Mouse (Mus musculus) MEL (cell line): ENCODE results near the gene Trip11. TPM values are rescaled to one million over a fixed set of nuclear protein-coding genes. Genes with fewer than 3 reads are reported as not detected.

ENCODE experiments used
- DNase-seq: peaks from one replicate; pipeline ENCODE4 v3.0.0; 2011; ENCODE audit warnings: low read depth, low spot score
- H3K27ac ChIP-seq: 2 replicates; pipeline ENCODE4 v1.5.1; 2012; ENCODE audit warnings: low read depth, mild to moderate bottlenecking, control low read depth, low read length, moderate library complexity; ENCODE audit not compliant: control insufficient read depth
- H3K27me3 ChIP-seq, 2 experiments: fragments of 150-350 bp in 1 of 2; sonication (generic) in 1 of 2; 2 replicates each; pipeline ENCODE4 v1.6.1; 2012; ENCODE audit warnings: low read length in 2 of 2, mild to moderate bottlenecking in 2 of 2, improper control_type of control experiment in 1 of 2, moderate library complexity in 1 of 2; ENCODE audit not compliant: insufficient read depth in 2 of 2, control insufficient read depth in 1 of 2
- H3K36me3 ChIP-seq, 2 experiments: 2 replicates each; pipeline ENCODE4 v1.6.1; 2012 to 2014; ENCODE audit warnings: low read length in 2 of 2, improper control_type of control experiment in 1 of 2, inconsistent platforms in 1 of 2, mild to moderate bottlenecking in 1 of 2; ENCODE audit not compliant: insufficient read depth in 2 of 2, control insufficient read depth in 1 of 2
- H3K4me1 ChIP-seq, 2 experiments: fragments of 150-350 bp in 1 of 2; sonication (generic) in 1 of 2; 2 replicates each; pipeline ENCODE4 v1.6.1; 2012; ENCODE audit warnings: low read length in 2 of 2, improper control_type of control experiment in 1 of 2, mild to moderate bottlenecking in 1 of 2; ENCODE audit not compliant: insufficient read depth in 2 of 2, control insufficient read depth in 1 of 2
- H3K4me3 ChIP-seq, 2 experiments: fragments of 150-350 bp in 1 of 2; sonication (generic) in 1 of 2; 2 replicates each; pipeline ENCODE4 v1.5.1; 2012; ENCODE audit warnings: low read depth in 2 of 2, low read length in 2 of 2, mild to moderate bottlenecking in 2 of 2, moderate library complexity in 2 of 2, control low read depth in 1 of 2, improper control_type of control experiment in 1 of 2; ENCODE audit not compliant: control insufficient read depth in 1 of 2, insufficient read depth in 1 of 2
- H3K79me2 ChIP-seq: 2 replicates; pipeline ENCODE4 v1.6.1; 2012; ENCODE audit warnings: mild to moderate bottlenecking, low read length, moderate library complexity; ENCODE audit not compliant: control insufficient read depth, poor library complexity, insufficient read depth
- H3K9ac ChIP-seq: 2 replicates; pipeline ENCODE4 v1.6.1; 2012; ENCODE audit warnings: low read depth, mild to moderate bottlenecking, control low read depth, low read length, moderate library complexity; ENCODE audit not compliant: control insufficient read depth, poor library complexity, severe bottlenecking
- H3K9me3 ChIP-seq: fragments of 150-350 bp; sonication (generic); replicated peaks from 2 replicates; pipeline ENCODE4 v1.6.1; 2012; ENCODE audit warnings: mild to moderate bottlenecking, low read length, improper control_type of control experiment, moderate library complexity; ENCODE audit not compliant: insufficient read depth
- BHLHE40 ChIP-seq: IDR thresholded peaks from 2 replicates; pipeline ENCODE4 v1.6.1; 2012; ENCODE audit warnings: low read depth, mild to moderate bottlenecking, inconsistent platforms, low read length, improper control_type of control experiment, borderline replicate concordance
- CHD1 ChIP-seq: IDR thresholded peaks from 2 replicates; pipeline ENCODE4 v1.6.1; 2012; ENCODE audit warnings: low read depth, mild to moderate bottlenecking, inconsistent platforms, low read length, improper control_type of control experiment
- CTCF ChIP-seq, 3 experiments: IDR thresholded peaks in 2 of 3; conservative IDR thresholded peaks in 1 of 3; 2 replicates each; pipeline ENCODE4 v1.5.1; 2011 to 2012; ENCODE audit warnings: low read length in 3 of 3, low read depth in 2 of 3, mild to moderate bottlenecking in 2 of 3, improper control_type of control experiment in 1 of 3, inconsistent platforms in 1 of 3, mixed read lengths in 1 of 3, moderate library complexity in 1 of 3; ENCODE audit not compliant: control insufficient read depth in 1 of 3, insufficient read depth in 1 of 3, poor library complexity in 1 of 3, severe bottlenecking in 1 of 3
- E2F4 ChIP-seq: IDR thresholded peaks from 2 replicates; pipeline ENCODE4 v1.6.1; 2011; ENCODE audit warnings: low read depth, low read length, improper control_type of control experiment, borderline replicate concordance
- ELF1 ChIP-seq: IDR thresholded peaks from 2 replicates; pipeline ENCODE4 v1.6.1; 2014; ENCODE audit warnings: low read depth, mild to moderate bottlenecking, inconsistent platforms, low read length, improper control_type of control experiment, moderate library complexity
- EP300 ChIP-seq, 2 experiments: IDR thresholded peaks; 2 replicates each; pipeline ENCODE4 v1.6.1; 2011; ENCODE audit warnings: improper control_type of control experiment in 2 of 2, low read length in 2 of 2, low read depth in 1 of 2, mild to moderate bottlenecking in 1 of 2
- ETS1 ChIP-seq: IDR thresholded peaks from 2 replicates; pipeline ENCODE4 v1.6.1; 2012; ENCODE audit warnings: low read depth, mild to moderate bottlenecking, inconsistent platforms, low read length, improper control_type of control experiment, moderate library complexity
- GABPA ChIP-seq: IDR thresholded peaks from 2 replicates; pipeline ENCODE4 v1.6.1; 2012; ENCODE audit warnings: low read depth, mild to moderate bottlenecking, inconsistent platforms, low read length, improper control_type of control experiment, moderate library complexity
- GATA1 ChIP-seq: IDR thresholded peaks from 2 replicates; pipeline ENCODE4 v1.6.1; 2011; ENCODE audit warnings: low read depth, low read length, improper control_type of control experiment
- HCFC1 ChIP-seq: IDR thresholded peaks from 2 replicates; pipeline ENCODE4 v1.6.1; 2012; ENCODE audit warnings: low read depth, mild to moderate bottlenecking, inconsistent platforms, low read length, improper control_type of control experiment, moderate library complexity
- JUND ChIP-seq: IDR thresholded peaks from 2 replicates; pipeline ENCODE4 v1.6.1; 2011; ENCODE audit warnings: low read depth, mild to moderate bottlenecking, improper control_type of control experiment, low read length
- KAT2A ChIP-seq: conservative IDR thresholded peaks from 2 replicates; pipeline ENCODE4 v1.6.1; 2012; ENCODE audit warnings: low read depth, low read length, improper control_type of control experiment, inconsistent platforms
- MAFK ChIP-seq: IDR thresholded peaks from 2 replicates; pipeline ENCODE4 v1.6.1; 2011; ENCODE audit warnings: low read depth, mild to moderate bottlenecking, low read length, improper control_type of control experiment, borderline replicate concordance
- MEF2A ChIP-seq: IDR thresholded peaks from 2 replicates; pipeline ENCODE4 v1.6.1; 2014; ENCODE audit warnings: low read depth, mild to moderate bottlenecking, inconsistent platforms, low read length, improper control_type of control experiment; ENCODE audit not compliant: poor library complexity, insufficient replicate concordance, severe bottlenecking; ENCODE audit errors: extremely low read depth
- MXI1 ChIP-seq: IDR thresholded peaks from 2 replicates; pipeline ENCODE4 v1.6.1; 2011; ENCODE audit warnings: mild to moderate bottlenecking, low read depth, low read length, improper control_type of control experiment
- MYB ChIP-seq: IDR thresholded peaks from 2 replicates; pipeline ENCODE4 v1.6.1; 2011; ENCODE audit warnings: mild to moderate bottlenecking, low read depth, low read length, improper control_type of control experiment
- MYC ChIP-seq: IDR thresholded peaks from 2 replicates; pipeline ENCODE4 v1.6.1; 2011; ENCODE audit warnings: low read depth, mild to moderate bottlenecking, low read length, improper control_type of control experiment, moderate library complexity
- NELFE ChIP-seq: IDR thresholded peaks from 2 replicates; pipeline ENCODE4 v1.6.1; 2011; ENCODE audit warnings: low read depth, low read length, improper control_type of control experiment
- NRF1 ChIP-seq: IDR thresholded peaks from 2 replicates; pipeline ENCODE4 v1.6.1; 2014; ENCODE audit warnings: low read depth, mild to moderate bottlenecking, inconsistent platforms, low read length, improper control_type of control experiment, moderate library complexity; ENCODE audit not compliant: poor library complexity, insufficient read depth, severe bottlenecking
- POLR2AphosphoS2 ChIP-seq: IDR thresholded peaks from 2 replicates; pipeline ENCODE4 v1.6.1; 2011; ENCODE audit warnings: low read length, improper control_type of control experiment
- POLR2AphosphoS5 ChIP-seq: IDR thresholded peaks from 2 replicates; pipeline ENCODE4 v1.6.1; 2012; ENCODE audit warnings: low read depth, borderline replicate concordance, mild to moderate bottlenecking, inconsistent platforms, low read length, moderate library complexity, mixed read lengths
- RAD21 ChIP-seq: IDR thresholded peaks from 2 replicates; pipeline ENCODE4 v1.6.1; 2011; ENCODE audit warnings: mild to moderate bottlenecking, low read depth, low read length, improper control_type of control experiment
- RCOR1 ChIP-seq: IDR thresholded peaks from 2 replicates; pipeline ENCODE4 v1.6.1; 2012; ENCODE audit warnings: low read depth, mild to moderate bottlenecking, inconsistent platforms, low read length, improper control_type of control experiment
- SIN3A ChIP-seq: IDR thresholded peaks from 2 replicates; pipeline ENCODE4 v1.6.1; 2012; ENCODE audit warnings: low read length, improper control_type of control experiment, inconsistent platforms
- SMC3 ChIP-seq: IDR thresholded peaks from 2 replicates; pipeline ENCODE4 v1.6.1; 2011; ENCODE audit warnings: low read depth, low read length, improper control_type of control experiment
- TAL1 ChIP-seq: IDR thresholded peaks from 2 replicates; pipeline ENCODE4 v1.6.1; 2012; ENCODE audit warnings: mild to moderate bottlenecking, inconsistent platforms, low read length, moderate library complexity, mixed read lengths
- TBP ChIP-seq: IDR thresholded peaks from 2 replicates; pipeline ENCODE4 v1.8.0; 2011; ENCODE audit warnings: low read depth, low read length, improper control_type of control experiment
- TCF12 ChIP-seq: IDR thresholded peaks from 2 replicates; pipeline ENCODE4 v1.6.1; 2014; ENCODE audit warnings: low read depth, mild to moderate bottlenecking, inconsistent platforms, low read length, improper control_type of control experiment, moderate library complexity
- UBTF ChIP-seq: IDR thresholded peaks from 2 replicates; pipeline ENCODE4 v1.6.1; 2012; ENCODE audit warnings: low read depth, mild to moderate bottlenecking, inconsistent platforms, low read length, improper control_type of control experiment, moderate library complexity, borderline replicate concordance; ENCODE audit not compliant: insufficient read depth
- USF1 ChIP-seq: IDR thresholded peaks from 2 replicates; pipeline ENCODE4 v1.6.1; 2014; ENCODE audit warnings: low read depth, mild to moderate bottlenecking, inconsistent platforms, low read length, improper control_type of control experiment, moderate library complexity
- USF2 ChIP-seq, 2 experiments: IDR thresholded peaks; 2 replicates each; pipeline ENCODE4 v1.6.1; 2011 to 2012; ENCODE audit warnings: improper control_type of control experiment in 2 of 2, low read length in 2 of 2, borderline replicate concordance in 1 of 2, inconsistent platforms in 1 of 2, low read depth in 1 of 2, mild to moderate bottlenecking in 1 of 2; ENCODE audit not compliant: insufficient read depth in 1 of 2
- ZC3H11A ChIP-seq: IDR thresholded peaks from 2 replicates; pipeline ENCODE4 v1.6.1; 2012; ENCODE audit warnings: low read depth, mild to moderate bottlenecking, inconsistent platforms, low read length, improper control_type of control experiment
- ZKSCAN1 ChIP-seq: IDR thresholded peaks from 2 replicates; pipeline ENCODE4 v1.6.1; 2012; ENCODE audit warnings: low read depth, mild to moderate bottlenecking, inconsistent platforms, low read length, improper control_type of control experiment, moderate library complexity
- ZMIZ1 ChIP-seq: IDR thresholded peaks from 2 replicates; pipeline ENCODE4 v1.6.1; 2012; ENCODE audit warnings: low read depth, mild to moderate bottlenecking, inconsistent platforms, low read length, improper control_type of control experiment, moderate library complexity
- ZNF384 ChIP-seq: IDR thresholded peaks from 2 replicates; pipeline ENCODE4 v1.6.1; 2012; ENCODE audit warnings: low read depth, mild to moderate bottlenecking, inconsistent platforms, low read length, improper control_type of control experiment
- polyA plus RNA-seq, 2 experiments: library from polyadenylated mRNA; stranded (reverse) in 1 of 2; unstranded in 1 of 2; fragments of >175 nt in 1 of 2; fragments of >200 nt in 1 of 2; gene quantifications; 2 replicates each; pipeline versions ENCODE4 v1.2.1 to v1.2.4; 2012; ENCODE audit warnings: low replicate concordance in 2 of 2, low read depth in 1 of 2; ENCODE audit not compliant: insufficient read length in 2 of 2, insufficient read depth in 1 of 2, missing spikeins in 1 of 2
- total RNA-seq: library from RNA; depleted of rRNA; stranded (reverse); fragments of 300-350 nt; gene quantifications from 2 replicates; pipeline ENCODE4 v1.2.3, GENCODE M21; 2012

The Trip11 gene
- total and polyA plus RNA-seq, 3 experiments, result 7.6 to 10.4 TPM; not detected in 1

DNA sequence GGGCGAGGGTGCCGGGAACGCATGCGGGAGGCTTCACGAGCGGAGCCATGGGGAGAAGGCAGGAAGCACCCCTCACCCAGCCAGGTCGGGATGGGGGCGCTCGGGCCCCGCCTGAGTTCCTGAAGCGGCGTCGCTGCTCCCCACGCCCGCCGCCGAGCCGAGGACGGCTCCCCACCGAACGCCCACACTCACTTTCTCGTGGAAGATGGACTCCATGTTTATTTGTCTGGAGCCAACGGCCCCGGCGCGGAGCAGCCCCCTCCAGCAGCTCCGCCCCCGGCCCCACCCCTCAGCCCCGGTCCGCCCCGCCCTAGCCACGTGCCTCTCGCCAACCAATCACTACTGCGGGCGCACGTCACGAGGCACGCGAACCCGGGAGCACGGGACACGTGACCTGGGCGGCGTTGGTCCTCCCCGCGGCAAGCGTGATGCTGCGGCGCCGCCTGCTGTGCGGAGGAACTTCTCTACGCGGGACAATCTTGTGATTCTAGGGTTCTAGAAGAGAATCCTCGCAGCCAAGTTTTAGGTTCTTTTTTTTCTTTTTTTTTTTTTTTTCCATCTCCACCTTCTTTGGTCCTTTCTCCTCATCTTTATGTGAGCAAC is 45.0 kb upstream of the Trip11 start, which contains the start of gene Atxn3:
Gene Atxn3 (minus strand): TSS at position 305 of the 603 bp plus-strand sequence.
- peaks cover 32% of the 10 kb centered on the region for H3K79me2 ChIP-seq
- peak within 1 kb of the TSS; percentile 98 to 100 for H3K4me3 ChIP-seq
- peak within 1 kb of the TSS; percentile 99 for H3K9ac ChIP-seq
- peak within 1 kb of the TSS; percentile 90 for H3K27ac ChIP-seq
- H3K4me1 ChIP-seq, result peaks cover 4 to 10% of the 10 kb centered on the region in 2 experiments
- peaks cover 0 to 14% of the 10 kb centered on the region in 2 experiments; a peak in 2 of 4 replicates for H3K36me3 ChIP-seq
- no peaks in the 10 kb centered on the region for H3K27me3 ChIP-seq
- DNase-seq, result peak; percentile 98
- no peaks in the 10 kb centered on the region for H3K9me3 ChIP-seq
- TF ChIP-seq ZKSCAN1 (no peak), ZC3H11A (no peak), POLR2AphosphoS5 (no peak), MEF2A (no peak), JUND (no peak), RCOR1 (no peak), ELF1 (no peak; the same call in 1 of the 2 replicates), NELFE (peak; percentile 65; the same call in 1 of the 2 replicates), CTCF (IDR thresholded peaks at IDR 0.05 in 2 of 3, conservative IDR thresholded peaks at IDR 0.05 in 1 of 3; ENCODE audit: control insufficient read depth in 1 of 3, insufficient read depth in 1 of 3, low read depth in 2 of 3, low read length in 3 of 3, poor library complexity in 1 of 3, severe bottlenecking in 1 of 3) (peak in 2 of 3 experiments; percentile 59 to 74; a peak in 4 of 6 replicates), ZNF384 (peak; percentile 78), GABPA (no peak), MYC (no peak), GATA1 (no peak), SMC3 (no peak), UBTF (no peak), KAT2A (no peak), NRF1 (peak; percentile 32; the same call in 1 of the 2 replicates), EP300 (IDR thresholded peaks at IDR 0.05; ENCODE audit: low read depth in 1 of 2, low read length in 2 of 2) (0 out of 4 replicates have a peak, but pooled peaks of 1 of the 2 experiments have one; percentile 10), RAD21 (peak; percentile 26), TBP (peak; percentile 65; the same call in 1 of the 2 replicates), MXI1 (peak; percentile 89), MAFK (no peak), SIN3A (peak; percentile 63), POLR2AphosphoS2 (no peak), TCF12 (peak; percentile 28; the same call in 1 of the 2 replicates), BHLHE40 (peak; percentile 91), USF2 (IDR thresholded peaks at IDR 0.05; ENCODE audit: borderline replicate concordance in 1 of 2, insufficient read depth in 1 of 2, low read depth in 1 of 2, low read length in 2 of 2) (peak; percentile 90 to 99), E2F4 (no peak), MYB (no peak), TAL1 (no peak), USF1 (peak; percentile 99), ETS1 (peak; percentile 36; the same call in 1 of the 2 replicates), CHD1 (no peak; the same call in none of the 2 replicates), HCFC1 (peak; percentile 76), ZMIZ1 (peak; percentile 64; the same call in 1 of the 2 replicates)
